Mouse (Mus musculus): ENCODE measurements around the gene Snx20. TPM values are rescaled to one million over a fixed set of nuclear protein-coding genes. Genes with fewer than 3 reads are reported as not detected.
"Not testable (repeated sequence)": the region's sequence is repeated elsewhere in the genome, so short reads cannot be mapped to it uniquely, and the experiment has no call there.

Gene Snx20
- polyA plus RNA-seq, 1 experiment from 2014 or later = 1.3 TPM

DNA sequence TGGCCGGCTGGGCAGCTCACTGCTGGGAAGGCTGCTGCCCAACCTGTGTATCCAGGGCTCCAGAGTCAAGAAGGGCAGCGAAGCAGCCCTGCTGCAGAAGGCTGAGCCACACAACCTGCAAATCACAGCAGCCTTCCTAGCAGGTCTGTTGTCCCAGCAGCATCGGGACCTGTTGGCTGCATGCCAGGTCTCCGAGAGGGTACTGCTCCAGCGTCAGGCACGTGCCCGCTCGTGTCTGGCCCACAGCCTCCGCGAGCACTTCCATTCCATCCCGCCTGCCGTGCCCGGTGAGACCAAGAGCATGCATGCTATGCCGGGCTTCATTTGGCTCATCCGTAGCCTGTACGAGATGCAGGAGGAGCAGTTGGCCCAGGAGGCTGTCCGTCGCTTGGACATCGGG lies 29.0 kb upstream of the Snx20 start:
- Histone ChIP-seq H3K36me3 (no peaks in the 10 kb centered on the region), H3K4me2 (replicated peaks) (no peak overlapping the region), H3K4me1 (peaks cover 6% of the 10 kb centered on the region; the same call in 1 of the 2 replicates), H3K4me3 (no peak overlapping the region), H3K27me3 (replicated peaks) (no peaks in the 10 kb centered on the region), H3K9ac (no peak overlapping the region), H3K9me3 (no peaks in the 10 kb centered on the region), H3K27ac (no peak overlapping the region)
- 87% methylated on average over 19 of the region's 19 CpGs for WGBS
- no peak for ATAC-seq (ENCODE audit: low FRiP score, low read depth)

DNA sequence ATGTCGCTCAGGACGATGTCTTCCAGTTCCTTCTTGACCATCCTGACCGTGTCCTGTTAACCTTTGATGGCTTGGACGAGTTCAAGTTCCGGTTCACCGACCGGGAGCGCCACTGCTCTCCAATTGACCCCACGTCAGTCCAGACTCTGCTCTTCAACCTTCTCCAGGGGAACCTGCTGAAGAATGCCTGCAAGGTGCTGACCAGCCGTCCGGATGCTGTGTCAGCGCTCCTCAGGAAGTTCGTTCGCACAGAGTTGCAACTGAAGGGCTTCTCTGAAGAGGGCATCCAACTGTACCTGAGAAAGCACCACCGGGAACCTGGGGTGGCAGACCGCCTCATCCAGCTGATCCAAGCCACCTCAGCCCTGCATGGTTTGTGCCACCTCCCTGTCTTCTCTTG lies 28.2 kb upstream of the Snx20 start:
- Histone ChIP-seq H3K9ac (no peak overlapping the region), H3K9me3 (no peaks in the 10 kb centered on the region), H3K27ac (no peak overlapping the region), H3K4me3 (no peak overlapping the region), H3K4me2 (replicated peaks) (no peak overlapping the region), H3K4me1 (peaks cover 6% of the 10 kb centered on the region; the same call in 1 of the 2 replicates), H3K36me3 (no peaks in the 10 kb centered on the region), H3K27me3 (replicated peaks) (no peaks in the 10 kb centered on the region)
- no peak for ATAC-seq (ENCODE audit: low FRiP score, low read depth)
- 78% methylated on average over 16 of the region's 16 CpGs for WGBS

- Histone ChIP-seq H3K9ac (no peak overlapping the region), H3K4me2 (replicated peaks) (no peak overlapping the region), H3K9me3 (no peaks in the 10 kb centered on the region), H3K27ac (no peak overlapping the region), H3K27me3 (replicated peaks) (no peaks in the 10 kb centered on the region), H3K36me3 (no peaks in the 10 kb centered on the region), H3K4me1 (no peaks in the 10 kb centered on the region), H3K4me3 (no peak overlapping the region)
- no peak for ATAC-seq (ENCODE audit: low FRiP score, low read depth)
- 85% methylated on average over 6 of the region's 6 CpGs for WGBS
These were observed 26.5 kb upstream of the Snx20 start for GRCm38 (mm10) chr8:88662401-88662821.

DNA sequence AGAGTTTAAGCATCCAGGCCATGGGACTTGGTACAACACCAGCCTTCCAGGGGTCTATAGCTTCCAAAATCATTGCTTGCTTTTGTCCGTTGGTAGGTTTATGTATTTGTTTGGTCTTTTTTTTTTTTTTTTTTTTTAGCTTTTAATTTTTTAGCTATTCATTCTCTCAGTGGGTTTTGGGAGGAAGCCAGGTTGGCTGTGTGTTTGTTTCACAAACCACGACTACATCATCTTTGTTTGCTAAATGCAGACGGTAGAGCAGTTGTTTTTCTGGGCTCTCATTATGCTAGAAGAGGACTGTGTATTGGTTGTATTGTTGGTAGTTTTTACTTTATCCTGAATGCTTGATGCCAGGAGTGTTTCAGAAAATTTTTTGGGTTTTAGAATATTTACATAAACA lies 23.9 kb upstream of the Snx20 start:
- Histone ChIP-seq H3K9me3 (no peaks in the 10 kb centered on the region), H3K27me3 (replicated peaks) (no peaks in the 10 kb centered on the region), H3K36me3 (no peaks in the 10 kb centered on the region), H3K9ac (no peak overlapping the region), H3K27ac (no peak overlapping the region), H3K4me1 (no peaks in the 10 kb centered on the region), H3K4me2 (replicated peaks) (no peak overlapping the region), H3K4me3 (no peak overlapping the region)
- 87% methylated on average over 3 of the region's 3 CpGs for WGBS
- no peak for ATAC-seq (ENCODE audit: low FRiP score, low read depth)

DNA sequence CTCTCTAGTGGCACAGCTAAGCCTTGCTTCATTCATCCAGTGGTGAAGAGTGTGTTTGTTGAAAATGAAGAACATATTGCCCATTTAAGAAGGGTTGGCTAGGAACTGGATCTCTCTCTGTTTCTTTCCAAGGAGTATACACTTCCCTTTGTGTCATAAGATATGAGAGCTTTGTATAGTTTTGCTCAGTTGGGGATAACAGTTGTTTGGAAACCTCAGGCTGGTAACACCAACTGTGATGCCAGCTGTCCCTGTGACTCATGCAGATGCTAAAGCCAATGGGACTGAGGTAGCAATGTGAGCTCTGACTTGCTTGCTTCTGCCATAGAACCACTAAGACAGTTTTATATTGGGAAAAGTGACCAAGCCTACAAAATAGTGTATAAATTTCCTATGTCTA lies 19.4 kb upstream of the Snx20 start:
- Histone ChIP-seq H3K27me3 (replicated peaks) (no peaks in the 10 kb centered on the region; the same call in 1 of the 2 replicates), H3K4me3 (no peak overlapping the region), H3K9ac (no peak overlapping the region), H3K27ac (no peak overlapping the region), H3K4me2 (replicated peaks) (no peak overlapping the region), H3K4me1 (no peaks in the 10 kb centered on the region), H3K36me3 (no peaks in the 10 kb centered on the region), H3K9me3 (no peaks in the 10 kb centered on the region)
- ATAC-seq (ENCODE audit: low FRiP score, low read depth) = no peak

DNA sequence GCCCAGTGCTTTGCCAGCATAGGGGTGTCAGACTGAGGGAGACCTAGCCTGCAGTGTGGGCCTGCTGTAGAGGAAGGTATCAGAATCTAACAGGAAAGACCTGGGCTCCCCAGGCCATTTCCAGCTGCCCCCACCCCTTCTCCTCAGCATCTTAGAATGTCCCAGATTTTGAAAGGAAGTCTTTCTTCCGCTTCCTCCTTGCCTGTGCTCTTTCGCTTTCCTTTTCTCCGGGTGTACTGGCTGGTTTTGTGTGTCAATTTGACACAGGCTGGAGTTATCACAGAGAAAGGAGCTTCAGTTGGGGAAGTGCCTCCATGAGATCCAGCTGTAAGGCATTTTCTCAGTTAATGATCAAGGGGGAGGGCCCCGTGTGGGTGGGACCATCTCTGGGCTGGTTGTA lies 15.2 kb upstream of the Snx20 start:
- not testable (repeated sequence) for H3K27ac ChIP-seq; H3K9me3 ChIP-seq; H3K27me3 ChIP-seq (replicated peaks); ATAC-seq (ENCODE audit: low FRiP score, low read depth); H3K36me3 ChIP-seq; H3K4me3 ChIP-seq; H3K4me2 ChIP-seq (replicated peaks); H3K9ac ChIP-seq
- WGBS = 73% methylated on average over 4 of the region's 4 CpGs
- H3K4me1 ChIP-seq = peaks cover 15% of the 10 kb centered on the region

- peaks cover 15% of the 10 kb centered on the region for H3K4me1 ChIP-seq
- H3K4me2 ChIP-seq (replicated peaks) = no peak overlapping the region
- no peak overlapping the region for H3K4me3 ChIP-seq
- H3K27ac ChIP-seq = no peak overlapping the region
- no peak overlapping the region for H3K9ac ChIP-seq
- no peaks in the 10 kb centered on the region for H3K36me3 ChIP-seq
- 82% methylated on average over 6 of the region's 6 CpGs for WGBS
- no peak for ATAC-seq (ENCODE audit: low FRiP score, low read depth)
- no peaks in the 10 kb centered on the region for H3K9me3 ChIP-seq
- H3K27me3 ChIP-seq (replicated peaks) = peaks cover 5% of the 10 kb centered on the region
These were observed 14.2 kb upstream of the Snx20 start for GRCm38 (mm10) chr8:88650016-88650708.

DNA sequence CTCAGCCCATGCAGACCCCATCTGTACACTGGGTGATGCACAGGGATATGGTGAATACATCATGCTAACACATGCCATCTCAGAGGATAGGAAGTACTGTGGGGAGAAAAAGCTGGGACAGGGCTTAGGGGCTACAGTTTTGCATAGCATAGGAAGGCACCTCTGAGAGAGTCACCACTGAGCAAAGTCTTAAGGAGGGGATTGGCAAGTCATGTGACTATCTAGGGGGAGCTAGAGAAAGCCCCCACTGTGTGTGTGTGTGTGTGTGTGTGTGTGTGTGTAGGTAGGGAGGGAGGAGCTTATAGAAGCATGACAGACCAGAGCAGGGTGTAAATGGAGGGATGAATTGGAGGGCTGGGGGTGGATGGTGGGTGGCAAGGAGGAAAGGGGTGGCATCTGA lies 12.4 kb upstream of the Snx20 start:
- ATAC-seq (ENCODE audit: low FRiP score, low read depth) = no peak

DNA sequence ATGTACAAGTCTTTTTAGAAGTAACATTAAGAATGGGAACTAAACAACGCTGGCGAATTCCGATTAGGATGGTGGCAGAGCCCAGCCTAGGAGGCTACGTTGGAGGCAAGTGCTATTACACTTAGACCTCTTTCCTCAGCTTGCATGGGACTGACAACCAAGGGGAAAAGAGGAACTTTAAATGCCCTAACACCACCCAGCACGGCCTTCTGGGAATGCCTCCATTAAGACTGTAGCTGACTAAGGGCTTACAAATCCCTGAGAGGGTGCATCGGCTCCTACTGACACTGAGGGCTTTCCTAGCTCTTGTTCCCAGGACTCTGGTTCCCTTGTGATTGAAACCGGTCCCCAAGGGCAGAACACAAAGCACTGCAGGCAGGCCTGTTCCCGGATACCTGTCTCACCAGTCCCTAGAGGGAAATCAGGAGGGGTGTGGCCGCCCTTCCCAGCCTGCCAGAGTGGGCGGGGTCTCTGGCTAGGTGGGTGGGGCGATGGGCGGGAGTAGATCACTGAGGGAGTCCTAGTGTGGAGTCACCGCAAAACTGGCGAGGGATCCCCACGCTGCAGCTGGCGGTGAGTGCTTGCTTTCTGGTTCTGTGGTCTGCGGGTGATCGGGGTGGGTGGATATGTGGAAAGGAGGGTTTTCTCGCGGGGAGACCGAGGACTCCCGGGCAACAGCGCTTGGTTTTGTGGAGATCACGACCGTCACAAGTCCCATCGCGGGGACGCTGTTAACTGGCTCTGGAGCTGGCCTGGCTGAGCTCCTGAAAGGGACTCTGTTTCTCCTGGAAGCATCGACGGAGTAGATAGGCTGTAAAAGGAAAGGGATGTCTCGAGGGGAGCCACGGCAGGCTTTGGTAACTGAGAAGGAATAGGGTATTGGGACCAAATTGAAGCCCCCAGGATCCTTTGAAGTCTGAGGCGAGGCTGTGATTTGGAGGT lies 11.2 kb upstream of the Snx20 start, which contains the start of gene Nod2:
Gene Nod2 (plus strand): TSS at position 479 of the 942 bp plus-strand sequence.
- H3K36me3 ChIP-seq = no peaks in the 10 kb centered on the region
- H3K27me3 ChIP-seq (replicated peaks) = peaks cover 5% of the 10 kb centered on the region
- 0 out of 2 replicates have a peak, but pooled peaks have one; percentile 66 for ATAC-seq (ENCODE audit: low FRiP score, low read depth)
- H3K27ac ChIP-seq = no peak within 1 kb of the TSS
- no peaks in the 10 kb centered on the region for H3K9me3 ChIP-seq
- H3K4me3 ChIP-seq = peak within 1 kb of the TSS; percentile 21
- H3K4me1 ChIP-seq = peaks cover 15% of the 10 kb centered on the region
- H3K9ac ChIP-seq = peak within 1 kb of the TSS; percentile 29; the same call in 1 of the 2 replicates
- H3K4me2 ChIP-seq (replicated peaks) = peak within 1 kb of the TSS; percentile 69
- WGBS = 11% methylated on average over 33 of the region's 33 CpGs

More for the DNA sequence above, 12.4 kb upstream of the Snx20 start:
- H3K4me2 ChIP-seq (replicated peaks) = 0 out of 2 replicates have a peak overlapping the region, but pooled peaks have one; percentile 69
- no peak overlapping the region for H3K9ac ChIP-seq
- no peaks in the 10 kb centered on the region for H3K9me3 ChIP-seq
- peaks cover 15% of the 10 kb centered on the region for H3K4me1 ChIP-seq
- H3K27ac ChIP-seq = no peak overlapping the region
- no peak overlapping the region for H3K4me3 ChIP-seq
- H3K36me3 ChIP-seq = no peaks in the 10 kb centered on the region
- peaks cover 5% of the 10 kb centered on the region for H3K27me3 ChIP-seq (replicated peaks)

DNA sequence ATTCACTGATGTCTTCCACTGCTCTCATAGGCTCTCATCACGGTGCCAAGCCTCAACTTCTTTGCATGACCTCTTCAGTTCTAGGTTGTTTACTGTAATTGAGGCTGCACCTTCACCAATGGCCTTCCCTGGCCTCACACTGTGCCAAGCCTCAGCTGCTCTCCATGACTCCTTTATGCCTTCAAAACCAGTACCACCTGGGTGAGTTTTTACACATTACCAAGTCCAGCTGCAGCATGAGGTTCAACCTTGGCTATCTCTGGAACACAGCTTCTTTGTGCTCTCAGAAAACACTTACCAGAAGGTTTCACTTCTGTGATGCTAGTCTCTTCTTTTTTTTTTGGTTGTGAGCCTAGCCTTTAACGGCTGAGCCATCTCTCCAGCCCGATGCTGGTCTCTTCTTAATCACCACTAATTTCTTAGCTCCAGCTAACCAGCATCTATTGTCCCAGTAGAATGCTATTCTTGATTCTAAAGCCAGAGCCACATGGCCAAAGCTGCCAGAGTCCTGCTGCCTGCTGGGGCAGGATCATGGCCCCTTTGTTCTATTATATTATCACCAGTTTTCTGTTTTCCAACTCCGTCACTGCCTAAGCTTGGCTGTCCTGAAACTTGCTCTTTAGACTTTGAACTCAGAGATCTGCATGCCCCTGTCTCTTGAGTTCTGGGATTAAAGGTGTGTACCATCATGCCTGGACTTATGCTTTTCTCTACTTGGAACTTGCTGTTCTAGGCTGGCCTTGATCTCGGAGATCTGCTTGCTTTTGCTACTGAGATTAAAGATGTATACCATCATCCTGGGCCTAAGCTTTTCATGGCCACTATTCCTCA lies 7.0 kb upstream of the Snx20 start:
- Histone ChIP-seq H3K36me3 (no peaks in the 10 kb centered on the region), H3K27me3 (replicated peaks) (peaks cover 2% of the 10 kb centered on the region), H3K9ac (no peak overlapping the region), H3K4me2 (replicated peaks) (no peak overlapping the region), H3K27ac (no peak overlapping the region), H3K4me1 (peaks cover 10% of the 10 kb centered on the region), H3K9me3 (no peaks in the 10 kb centered on the region), H3K4me3 (no peak overlapping the region)
- no peak for ATAC-seq (ENCODE audit: low FRiP score, low read depth)
- WGBS = 67% methylated on average over 5 of the region's 5 CpGs

DNA sequence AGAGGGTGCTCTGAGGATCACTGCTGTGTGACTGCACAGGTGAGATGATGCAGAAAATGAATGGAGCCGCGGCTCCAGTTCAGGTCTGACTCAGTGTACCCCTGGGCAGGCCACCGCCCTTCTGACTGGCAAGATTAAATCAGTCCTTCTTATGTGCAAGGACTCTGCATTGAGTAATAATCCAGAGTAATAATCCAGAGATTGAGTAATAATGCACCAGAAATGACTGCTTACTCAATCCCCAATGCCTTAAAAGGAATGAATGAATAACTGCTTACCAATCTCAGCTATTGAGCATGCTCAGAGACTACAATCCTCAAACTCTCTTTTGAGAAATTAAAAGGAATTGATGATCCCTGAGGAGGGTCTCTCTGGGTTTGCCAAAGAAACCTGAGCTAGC lies 3.0 kb upstream of the Snx20 start:
- ATAC-seq (ENCODE audit: low FRiP score, low read depth) = no peak
- no peak overlapping the region for H3K27ac ChIP-seq
- no peak overlapping the region for H3K9ac ChIP-seq
- H3K4me2 ChIP-seq (replicated peaks) = no peak overlapping the region
- no peaks in the 10 kb centered on the region for H3K4me1 ChIP-seq
- 100% methylated on average over 3 of the region's 3 CpGs for whole genome bisulfite sequencing
- no peaks in the 10 kb centered on the region for H3K36me3 ChIP-seq
- no peaks in the 10 kb centered on the region for H3K9me3 ChIP-seq
- no peaks in the 10 kb centered on the region for H3K27me3 ChIP-seq (replicated peaks)
- H3K4me3 ChIP-seq = no peak overlapping the region

Data from neural tube, embryonic 12.5 days (tissue).